Mouse (Mus musculus) heart, adult 2 months (tissue): Measurements from ENCODE around the gene Naa80. TPM values are rescaled to one million over a fixed set of nuclear protein-coding genes. Genes with fewer than 3 reads are reported as not detected.

Source experiments
- DNase-seq, 2 experiments: peaks; one replicate each; pipeline ENCODE4 v3.0.0; 2021
- H3K27ac ChIP-seq: fragments of 200-600 bp; 2 replicates; pipeline ENCODE4 v1.8.1; 2022
- H3K27me3 ChIP-seq: fragments of 200-500 bp; 2 replicates; pipeline ENCODE4 v1.6.1; 2012; ENCODE audit warnings: mild to moderate bottlenecking, low read length, inconsistent platforms, mixed read lengths; ENCODE audit not compliant: control insufficient read depth, insufficient read depth
- H3K36me3 ChIP-seq: fragments of 200-500 bp; 2 replicates; pipeline ENCODE4 v1.6.1; 2012; ENCODE audit warnings: low read length, inconsistent platforms; ENCODE audit not compliant: control insufficient read depth, insufficient read depth
- H3K4me1 ChIP-seq: fragments of 200-500 bp; 2 replicates; pipeline ENCODE4 v1.6.1; 2011; ENCODE audit warnings: low read length; ENCODE audit not compliant: control insufficient read depth, insufficient read depth
- H3K4me3 ChIP-seq: fragments of 200-600 bp; 2 replicates; pipeline ENCODE4 v1.8.1; 2022
- H3K79me2 ChIP-seq: fragments of 200-500 bp; replicated peaks from 2 replicates; pipeline ENCODE4 v1.6.1; 2012; ENCODE audit warnings: mild to moderate bottlenecking, inconsistent platforms, low read length, moderate library complexity, mixed read lengths; ENCODE audit not compliant: control insufficient read depth, insufficient read depth
- H3K9ac ChIP-seq: fragments of 200-500 bp; 2 replicates; pipeline ENCODE4 v1.6.1; 2012; ENCODE audit warnings: low read depth, mild to moderate bottlenecking, control low read depth, inconsistent platforms, low read length, mixed read lengths
- CTCF ChIP-seq: fragments of 200-600 bp; IDR thresholded peaks from 2 replicates; pipeline ENCODE4 v1.8.1; 2022; ENCODE audit warnings: antibody characterized with exemption, mild to moderate bottlenecking, moderate library complexity
- EP300 ChIP-seq: fragments of 200-500 bp; IDR thresholded peaks from 2 replicates; pipeline ENCODE4 v1.6.1; 2011; ENCODE audit warnings: low read depth, low read length, control low read depth; ENCODE audit not compliant: insufficient read depth
- POLR2A ChIP-seq: fragments of 200-500 bp; IDR thresholded peaks from 2 replicates; pipeline ENCODE4 v1.6.1; 2011; ENCODE audit warnings: mild to moderate bottlenecking, low read depth, low read length, control low read depth; ENCODE audit not compliant: insufficient read depth
- WGBS: fragments of 180-500 bp; shearing (Covaris S2); methylation state at CpG from one replicate; pipeline ENCODE4 v1.1.7; 2018; 5-methylcytosine and 5-hydroxymethylcytosine counted together
- intact Hi-C: fragments of 180-260 bp; cut with DNase I; formaldehyde crosslinking; loops from one replicate; pipeline ENCODE4 v1.15.1; 2025
- polyA plus RNA-seq: library from polyadenylated mRNA; depleted of rRNA; stranded (reverse); fragments of >200 nt; gene quantifications from 2 replicates; pipeline ENCODE4 v1.2.3, GENCODE M21; 2012; rRNA removed
- total RNA-seq, 2 experiments: library from RNA; stranded (reverse); gene quantifications; 2 replicates each; pipeline ENCODE4 v1.2.3; 2021

The Naa80 gene
- total and polyA plus RNA-seq, 3 experiments: 14.9 to 45.4 (median 17.4) TPM

DNA sequence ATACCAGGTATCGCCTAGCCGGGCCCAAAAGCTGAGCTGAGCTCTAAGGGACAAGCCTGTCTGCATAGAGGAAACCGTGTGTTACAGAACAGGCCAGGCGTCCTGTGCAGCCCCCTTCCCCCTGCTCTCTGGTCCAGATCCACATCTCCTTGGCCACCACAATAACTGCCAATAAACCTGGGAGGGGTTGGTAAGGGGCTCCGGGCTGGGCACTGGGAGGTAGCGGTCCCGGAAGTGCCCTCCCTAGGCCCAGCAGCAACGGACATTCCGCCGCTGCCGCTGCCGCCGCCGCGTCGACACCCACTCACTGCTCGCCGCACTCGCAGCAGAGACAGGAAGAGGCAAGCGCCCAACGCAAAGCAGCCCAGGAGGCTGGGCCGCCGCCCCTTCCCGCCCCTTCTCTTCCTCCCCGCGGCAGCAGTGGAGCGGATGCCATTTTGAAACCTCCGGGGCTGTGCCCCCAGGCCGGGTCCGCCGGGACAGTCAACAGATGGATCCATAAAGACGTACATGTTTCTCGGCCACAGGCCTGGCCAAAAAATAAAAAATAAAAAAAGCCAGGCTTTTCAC, 54.5 kb downstream of the Naa80 start:
- H3K4me1 ChIP-seq: peaks cover 22% of the 10 kb centered on the region
- peak overlapping the region; percentile 98 for H3K9ac ChIP-seq
- H3K4me3 ChIP-seq: peak overlapping the region; percentile 86
- peaks cover 6% of the 10 kb centered on the region; the same call in 1 of the 2 replicates for H3K36me3 ChIP-seq
- no peaks in the 10 kb centered on the region for H3K27me3 ChIP-seq
- under 1% methylated on average over 33 of the region's 33 CpGs for WGBS
- peak; percentile 88 to 92 for DNase-seq
- intact Hi-C loops: loop anchor here (1.0 to 5.0 kb wide), 2 partner anchors 21 to 66 kb away; partner anchors contain the start of gene Hyal2
- peak overlapping the region; percentile 97 for H3K27ac ChIP-seq
- no peak for TF ChIP-seq CTCF
- TF ChIP-seq EP300: peak; percentile 72
- TF ChIP-seq POLR2A: peak; percentile 78
- H3K79me2 ChIP-seq: peaks cover 3% of the 10 kb centered on the region; the same call in 1 of the 2 replicates

Other genes with a start within 250 kb of the Naa80 start
- 10 to 100 TPM; 21.2 to 21.4 TPM for gene Hemk1, start 240.5 kb upstream of the Naa80 start, total RNA-seq
- gene Hemk1, start 240.5 kb upstream of the Naa80 start, polyA plus RNA-seq: 30.3 and 37.0 TPM in 2 replicates
- gene 6430571L13Rik, start 238.3 kb upstream of the Naa80 start, total RNA-seq: 1 to 10 TPM; 5.2 to 6.5 TPM
- 4.1 and 5.0 TPM in 2 replicates for gene 6430571L13Rik, start 238.3 kb upstream of the Naa80 start, polyA plus RNA-seq
- 10 to 100 TPM; 12.9 to 14.1 TPM for gene Cacna2d2, start 179.3 kb upstream of the Naa80 start, total RNA-seq
- gene Cacna2d2, start 179.3 kb upstream of the Naa80 start, polyA plus RNA-seq: 10.5 and 13.3 TPM in 2 replicates
- 10 to 100 TPM; 20.3 to 22.9 TPM for gene Tmem115, start 44.9 kb upstream of the Naa80 start, total RNA-seq
- gene Tmem115, start 44.9 kb upstream of the Naa80 start, polyA plus RNA-seq: 25.9 and 28.3 TPM in 2 replicates
- 1 to 10 TPM; 3.2 to 4.3 TPM for gene Cyb561d2, start 36.7 kb upstream of the Naa80 start, total RNA-seq
- 10.6 and 11.0 TPM in 2 replicates for gene Cyb561d2, start 36.7 kb upstream of the Naa80 start, polyA plus RNA-seq
- 10 to 100 TPM; 17.2 to 22.1 TPM for gene Nprl2, start 36.7 kb upstream of the Naa80 start, total RNA-seq
- 33.6 and 40.9 TPM in 2 replicates for gene Nprl2, start 36.7 kb upstream of the Naa80 start, polyA plus RNA-seq
- not detected for gene Zmynd10, start 31.6 kb upstream of the Naa80 start, total RNA-seq
- 0.64 and 1.3 TPM in 2 replicates for gene Zmynd10, start 31.6 kb upstream of the Naa80 start, polyA plus RNA-seq
- 10 to 100 TPM; 12.6 to 13.4 TPM for gene Rassf1, start 27.3 kb upstream of the Naa80 start, total RNA-seq
- 15.5 and 18.5 TPM in 2 replicates for gene Rassf1, start 27.3 kb upstream of the Naa80 start, polyA plus RNA-seq
- 10 to 100 TPM; 31.7 to 39.1 TPM for gene Tusc2, start 15.6 kb upstream of the Naa80 start, total RNA-seq
- 45.8 and 60.4 TPM in 2 replicates for gene Tusc2, start 15.6 kb upstream of the Naa80 start, polyA plus RNA-seq
- gene Hyal2, start 10.9 kb upstream of the Naa80 start, total RNA-seq: 10 to 100 TPM; 40.8 to 43.6 TPM
- 39.2 and 40.2 TPM in 2 replicates for gene Hyal2, start 10.9 kb upstream of the Naa80 start, polyA plus RNA-seq
- gene Hyal1, start 2.0 kb upstream of the Naa80 start, total RNA-seq: 1 to 10 TPM; 5.1 to 5.9 TPM
- gene Hyal1, start 2.0 kb upstream of the Naa80 start, polyA plus RNA-seq: 6.9 and 8.2 TPM in 2 replicates
- under 1 TPM; 0.29 to 0.34 TPM for gene Hyal3, start 1.9 kb downstream of the Naa80 start, total RNA-seq
- 0.26 and 0.31 TPM in 2 replicates for gene Hyal3, start 1.9 kb downstream of the Naa80 start, polyA plus RNA-seq
- gene Ifrd2, start 8.8 kb downstream of the Naa80 start, total RNA-seq: 10 to 100 TPM; 39.9 to 51.4 TPM
- gene Ifrd2, start 8.8 kb downstream of the Naa80 start, polyA plus RNA-seq: 43.7 and 54.5 TPM in 2 replicates
- 10 to 100 TPM; 19.9 to 24.2 TPM for gene Sema3b, start 30.3 kb downstream of the Naa80 start, total RNA-seq
- 33.7 and 39.1 TPM in 2 replicates for gene Sema3b, start 30.3 kb downstream of the Naa80 start, polyA plus RNA-seq
- gene Gnai2, start 56.5 kb downstream of the Naa80 start, total RNA-seq: 100 to 1,000 TPM; 243 to 250 TPM
- 311 and 386 TPM in 2 replicates for gene Gnai2, start 56.5 kb downstream of the Naa80 start, polyA plus RNA-seq
- gene Slc38a3, start 90.6 kb downstream of the Naa80 start, total RNA-seq: 10 to 100 TPM; 71.5 to 88.3 TPM
- gene Slc38a3, start 90.6 kb downstream of the Naa80 start, polyA plus RNA-seq: 162 and 314 TPM in 2 replicates
- not detected for gene Gnat1, start 100.8 kb downstream of the Naa80 start, total RNA-seq
- gene Gnat1, start 100.8 kb downstream of the Naa80 start, polyA plus RNA-seq: not detected in 2 replicates
- 10 to 100 TPM; 13.4 to 16.8 TPM for gene Sema3f, start 131.6 kb downstream of the Naa80 start, total RNA-seq
- gene Sema3f, start 131.6 kb downstream of the Naa80 start, polyA plus RNA-seq: 29.1 and 31.8 TPM in 2 replicates
- gene Rbm5, start 192.1 kb downstream of the Naa80 start, total RNA-seq: 10 to 100 TPM; 38.9 to 54.6 TPM
- gene Rbm5, start 192.1 kb downstream of the Naa80 start, polyA plus RNA-seq: 50.5 and 68.3 TPM in 2 replicates